Mouse (Mus musculus) neural tube, embryonic 14.5 days (tissue): ENCODE measurements at regions not wholly inside any gene's neighbourhood (a gene's known extent, or its start where the extent isn't known, plus 50 kb on each side); places are given as distances from the start of the nearest gene placed in this dataset.
A peak's percentile ranks its signal among the peaks of the same experiment; 100 is the strongest.

Experiments
- ATAC-seq: fragments of 200-750 bp; cut with Nextera tagmentation; 2 replicates; pipeline ENCODE4 v1.8.0; 2017; ENCODE audit warnings: low read depth, mild to moderate bottlenecking, moderate TSS enrichment, moderate library complexity
- H3K27ac ChIP-seq: fragments of 300-500 bp; sonication (generic); 2 replicates; pipeline ENCODE4 v1.5.1; 2014; ENCODE audit warnings: low read depth, mild to moderate bottlenecking, control low read depth, low read length, moderate library complexity, mixed read lengths
- H3K27me3 ChIP-seq: fragments of 300-500 bp; sonication (generic); 2 replicates; pipeline ENCODE4 v1.6.1; 2014; ENCODE audit warnings: low read length; ENCODE audit not compliant: control insufficient read depth, insufficient read depth
- H3K36me3 ChIP-seq: fragments of 300-500 bp; sonication (generic); 2 replicates; pipeline ENCODE4 v1.6.1; 2014; ENCODE audit warnings: low read length, mixed read lengths; ENCODE audit not compliant: control insufficient read depth, insufficient read depth
- H3K4me1 ChIP-seq: fragments of 300-500 bp; sonication (generic); 2 replicates; pipeline ENCODE4 v1.6.1; 2014; ENCODE audit warnings: low read length; ENCODE audit not compliant: control insufficient read depth, insufficient read depth
- H3K4me2 ChIP-seq: fragments of 300-500 bp; sonication (generic); 2 replicates; pipeline ENCODE4 v1.6.1; 2014; ENCODE audit warnings: mild to moderate bottlenecking, low read depth, low read length, control low read depth
- H3K4me3 ChIP-seq: fragments of 300-500 bp; sonication (generic); 2 replicates; pipeline ENCODE4 v1.5.1; 2014; ENCODE audit warnings: low read depth, low read length, control low read depth, mixed read lengths
- H3K9ac ChIP-seq: fragments of 300-500 bp; sonication (generic); replicated peaks from 2 replicates; pipeline ENCODE4 v1.6.1; 2014; ENCODE audit warnings: low read depth, mild to moderate bottlenecking, control low read depth, low read length, mixed read lengths
- H3K9me3 ChIP-seq: fragments of 300-500 bp; sonication (generic); 2 replicates; pipeline ENCODE4 v1.6.1; 2016; ENCODE audit warnings: low read length; ENCODE audit not compliant: control insufficient read depth
- WGBS: fragments of 180-500 bp; shearing (Covaris S2); extraction: QIAGEN DNeasy Blood & Tissue Kit; methylation state at CpG from one replicate; pipeline ENCODE4 v1.1.7; 2014; 5-methylcytosine and 5-hydroxymethylcytosine counted together

GRCm38 (mm10) chr7:36488155-36488554 is 209.8 kb upstream of the Tshz3 start:
- H3K9ac ChIP-seq = no peak overlapping the region
- WGBS = 83% methylated on average over 9 of the region's 9 CpGs
- H3K4me2 ChIP-seq = no peak overlapping the region
- no peaks in the 10 kb centered on the region for H3K27me3 ChIP-seq
- no peaks in the 10 kb centered on the region for H3K9me3 ChIP-seq
- no peaks in the 10 kb centered on the region for H3K36me3 ChIP-seq
- H3K4me1 ChIP-seq = no peaks in the 10 kb centered on the region
- H3K27ac ChIP-seq = no peak overlapping the region
- ATAC-seq = no peak
- H3K4me3 ChIP-seq = no peak overlapping the region

DNA sequence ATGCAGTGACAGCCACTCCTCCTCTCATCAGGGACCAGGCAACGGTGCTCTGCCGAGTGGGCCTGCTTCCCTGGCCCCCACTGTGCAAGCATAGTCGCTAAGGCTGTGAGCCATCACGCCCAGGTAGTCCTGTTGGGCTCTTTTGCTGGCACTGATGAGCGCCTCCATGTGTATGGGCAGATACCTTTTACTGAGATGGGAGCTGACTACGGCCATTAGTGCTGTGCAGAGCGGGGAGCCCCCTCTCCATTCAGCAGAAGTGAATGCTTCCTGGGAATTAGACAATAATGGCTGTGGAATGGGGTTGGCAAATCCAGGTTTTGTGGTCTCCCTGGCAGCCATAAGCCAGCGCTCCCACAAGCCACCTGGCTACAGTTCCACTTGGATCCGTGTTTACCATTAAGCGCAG is 206.7 kb upstream of the Tshz3 start:
- no peaks in the 10 kb centered on the region for H3K9me3 ChIP-seq
- no peaks in the 10 kb centered on the region for H3K36me3 ChIP-seq
- H3K4me2 ChIP-seq = no peak overlapping the region
- no peak overlapping the region for H3K4me3 ChIP-seq
- ATAC-seq = no peak
- H3K4me1 ChIP-seq = no peaks in the 10 kb centered on the region
- H3K27ac ChIP-seq = no peak overlapping the region
- no peaks in the 10 kb centered on the region for H3K27me3 ChIP-seq
- WGBS = 77% methylated on average over 10 of the region's 10 CpGs
- H3K9ac ChIP-seq = no peak overlapping the region

- Histone ChIP-seq H3K27ac (no peak overlapping the region), H3K36me3 (no peaks in the 10 kb centered on the region), H3K9ac (no peak overlapping the region), H3K4me2 (no peak overlapping the region), H3K4me1 (no peaks in the 10 kb centered on the region), H3K27me3 (no peaks in the 10 kb centered on the region), H3K9me3 (no peaks in the 10 kb centered on the region), H3K4me3 (no peak overlapping the region)
- ATAC-seq = peak; percentile 38; the same call in 1 of the 2 replicates
- 55% methylated on average over 15 of the region's 15 CpGs for WGBS
Observed at GRCm38 (mm10) chr7:36504010-36504875, 193.7 kb upstream of the Tshz3 start.

DNA sequence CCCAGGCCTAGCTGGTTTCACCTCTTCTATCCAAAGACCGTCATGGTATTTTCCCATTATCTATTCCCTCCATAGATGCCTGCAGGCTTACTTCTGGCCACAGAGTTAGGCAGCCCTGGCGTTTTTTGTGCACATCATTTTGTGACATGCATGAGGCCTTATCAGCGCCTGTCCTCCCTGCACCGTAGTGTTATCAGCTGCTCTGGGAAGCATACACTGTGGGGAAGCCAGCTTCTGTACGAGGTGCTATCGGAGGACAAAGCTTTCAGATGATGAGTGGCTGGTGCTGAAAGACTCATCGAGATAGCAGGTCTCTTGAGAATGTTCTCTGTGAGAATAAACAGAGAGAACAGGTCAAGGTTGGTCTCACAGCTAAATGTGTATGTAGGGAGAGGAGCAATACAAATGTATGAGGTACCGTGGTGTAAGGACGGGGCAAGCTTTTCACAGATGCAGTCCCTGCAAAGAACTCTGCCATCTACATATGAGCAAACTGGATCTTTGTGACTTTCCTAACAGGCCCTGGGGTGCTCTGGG is 190.0 kb upstream of the Tshz3 start:
- no peaks in the 10 kb centered on the region for H3K27me3 ChIP-seq
- 90% methylated on average over 9 of the region's 9 CpGs for WGBS
- H3K9me3 ChIP-seq = no peaks in the 10 kb centered on the region
- no peaks in the 10 kb centered on the region for H3K36me3 ChIP-seq
- H3K9ac ChIP-seq = no peak overlapping the region
- no peak overlapping the region for H3K4me3 ChIP-seq
- no peak overlapping the region for H3K27ac ChIP-seq
- ATAC-seq = no peak
- H3K4me2 ChIP-seq = no peak overlapping the region
- no peaks in the 10 kb centered on the region for H3K4me1 ChIP-seq

GRCm38 (mm10) chr7:36513680-36514079 is 184.2 kb upstream of the Tshz3 start:
- no peak overlapping the region for H3K4me2 ChIP-seq
- no peak overlapping the region for H3K9ac ChIP-seq
- no peaks in the 10 kb centered on the region for H3K27me3 ChIP-seq
- no peak overlapping the region for H3K4me3 ChIP-seq
- ATAC-seq = no peak
- H3K4me1 ChIP-seq = no peaks in the 10 kb centered on the region
- 88% methylated on average over 3 of the region's 3 CpGs for WGBS
- no peaks in the 10 kb centered on the region for H3K9me3 ChIP-seq
- H3K27ac ChIP-seq = no peak overlapping the region
- no peaks in the 10 kb centered on the region for H3K36me3 ChIP-seq

GRCm38 (mm10) chr7:36516094-36516663 is 181.7 kb upstream of the Tshz3 start:
- Histone ChIP-seq H3K27ac (no peak overlapping the region), H3K4me2 (no peak overlapping the region), H3K9me3 (no peaks in the 10 kb centered on the region), H3K36me3 (no peaks in the 10 kb centered on the region), H3K9ac (no peak overlapping the region), H3K4me3 (no peak overlapping the region), H3K27me3 (no peaks in the 10 kb centered on the region), H3K4me1 (no peaks in the 10 kb centered on the region)
- WGBS = 73% methylated on average over 7 of the region's 7 CpGs
- ATAC-seq = no peak

- Histone ChIP-seq H3K4me3 (no peak overlapping the region), H3K4me1 (no peaks in the 10 kb centered on the region), H3K9me3 (no peaks in the 10 kb centered on the region), H3K4me2 (no peak overlapping the region), H3K27me3 (no peaks in the 10 kb centered on the region), H3K36me3 (no peaks in the 10 kb centered on the region), H3K9ac (no peak overlapping the region), H3K27ac (no peak overlapping the region)
- no peak for ATAC-seq
- WGBS = 86% methylated on average over 4 of the region's 4 CpGs
Observed at GRCm38 (mm10) chr7:36519027-36519426, 178.9 kb upstream of the Tshz3 start.

GRCm38 (mm10) chr7:36522960-36523359 is 175.0 kb upstream of the Tshz3 start:
- H3K4me3 ChIP-seq = no peak overlapping the region
- no peak overlapping the region for H3K9ac ChIP-seq
- 78% methylated on average over 5 of the region's 5 CpGs for WGBS
- H3K27ac ChIP-seq = no peak overlapping the region
- no peaks in the 10 kb centered on the region for H3K9me3 ChIP-seq
- no peaks in the 10 kb centered on the region for H3K36me3 ChIP-seq
- H3K4me1 ChIP-seq = no peaks in the 10 kb centered on the region
- no peak for ATAC-seq
- H3K27me3 ChIP-seq = no peaks in the 10 kb centered on the region
- no peak overlapping the region for H3K4me2 ChIP-seq

DNA sequence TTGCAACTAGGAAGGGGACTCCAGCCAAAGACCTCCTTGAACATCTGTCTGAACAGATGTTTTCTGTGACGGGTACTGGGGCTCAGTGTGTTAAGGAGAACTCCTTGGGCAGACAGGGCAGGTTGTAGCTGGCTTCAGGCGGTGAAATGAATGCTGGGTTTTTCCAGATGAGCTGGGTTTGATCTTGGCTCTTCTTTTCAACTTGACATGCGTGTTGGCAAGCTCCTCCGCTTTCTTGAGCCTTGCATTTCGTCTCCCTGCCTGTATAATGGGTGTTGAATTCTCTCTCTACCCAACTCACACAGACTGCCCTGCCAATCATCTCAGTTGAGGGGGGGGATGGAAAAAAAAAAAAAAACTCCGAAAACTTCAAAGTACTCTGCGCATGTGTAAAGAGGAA is 171.8 kb upstream of the Tshz3 start:
- Histone ChIP-seq H3K9ac (no peak overlapping the region), H3K4me1 (peaks cover 4% of the 10 kb centered on the region; the same call in 1 of the 2 replicates), H3K27me3 (no peaks in the 10 kb centered on the region), H3K4me3 (no peak overlapping the region), H3K27ac (no peak overlapping the region), H3K36me3 (no peaks in the 10 kb centered on the region), H3K4me2 (no peak overlapping the region), H3K9me3 (no peaks in the 10 kb centered on the region)
- 77% methylated on average over 7 of the region's 7 CpGs for WGBS
- ATAC-seq = no peak
